Mouse (Mus musculus): Measurements from ENCODE around the gene Upb1. TPM values are rescaled to one million over a fixed set of nuclear protein-coding genes. Genes with fewer than 3 reads are reported as not detected.

Upb1 gene
- polyA plus RNA-seq, 1 experiment from 2014 or later: 40.4 TPM

Other genes starting within 250 kb of the Upb1 start
- 5.6 and 6.7 TPM in 2 replicates for gene Specc1l, start 189.0 kb upstream of the Upb1 start, polyA plus RNA-seq (2015; fragmentation: Nextera tagmentation; extraction: Ambion mirVana)
- 1.9 and 2.0 TPM in 2 replicates for gene Adora2a, start 84.2 kb upstream of the Upb1 start, polyA plus RNA-seq (2015; fragmentation: Nextera tagmentation; extraction: Ambion mirVana)
- gene Snrpd3, start 116.4 kb downstream of the Upb1 start, polyA plus RNA-seq (2015; fragmentation: Nextera tagmentation; extraction: Ambion mirVana): 56.9 and 61.7 TPM in 2 replicates
- 64.4 and 69.3 TPM in 2 replicates for gene Gucd1, start 116.9 kb downstream of the Upb1 start, polyA plus RNA-seq (2015; fragmentation: Nextera tagmentation; extraction: Ambion mirVana)
- gene Lrrc75b, start 159.2 kb downstream of the Upb1 start, polyA plus RNA-seq (2015; fragmentation: Nextera tagmentation; extraction: Ambion mirVana): 0.05 and 0.06 TPM in 2 replicates
- gene Ggt1, start 160.5 kb downstream of the Upb1 start, polyA plus RNA-seq (2015; fragmentation: Nextera tagmentation; extraction: Ambion mirVana): 27.7 and 40.9 TPM in 2 replicates
- 0.77 and 0.98 TPM in 2 replicates for gene Ggt5, start 188.2 kb downstream of the Upb1 start, polyA plus RNA-seq (2015; fragmentation: Nextera tagmentation; extraction: Ambion mirVana)
- gene Susd2, start 242.9 kb downstream of the Upb1 start, polyA plus RNA-seq (2015; fragmentation: Nextera tagmentation; extraction: Ambion mirVana): 1.8 and 2.3 TPM in 2 replicates

Measured in liver, embryonic 16.5 days (tissue).